Mouse (Mus musculus): Measurements from ENCODE around the gene Cutc. TPM values are rescaled to one million over a fixed set of nuclear protein-coding genes. Genes with fewer than 3 reads are reported as not detected.

The Cutc gene
- polyA plus RNA-seq, 2 experiments, result 6.7 to 9.7 TPM

- H3K27ac ChIP-seq, result no peak overlapping the region
Observed at GRCm38 (mm10) chr19:43724194-43724593, 28.6 kb upstream of the Cutc start.

GRCm38 (mm10) chr19:43724821-43725220, 28.0 kb upstream of the Cutc start:
- no peak for ATAC-seq (ENCODE audit: insufficient read depth)
- H3K27me3 ChIP-seq (ENCODE audit: control insufficient read depth, insufficient read depth, low read length), result no peaks in the 10 kb centered on the region
- 77% methylated on average over 7 of the region's 7 CpGs for WGBS (ENCODE audit: insufficient replicate concordance)
- no peak overlapping the region for H3K9ac ChIP-seq (replicated peaks)
- DNase-seq (ENCODE audit: low read depth in 3 of 3, low spot score in 3 of 3), result no peak
- H3K36me3 ChIP-seq (replicated peaks; ENCODE audit: control insufficient read depth, insufficient read depth, low read depth), result no peaks in the 10 kb centered on the region
- peaks cover 3 to 4% of the 10 kb centered on the region in 2 experiments; a peak in 2 of 4 replicates for H3K4me1 ChIP-seq (replicated peaks; ENCODE audit: control insufficient read depth in 2 of 2, insufficient read depth in 2 of 2, low read length in 1 of 2)
- no peak for TF ChIP-seq EP300 (IDR thresholded peaks at IDR 0.05; ENCODE audit: low read depth)
- no peak for TF ChIP-seq CTCF (IDR thresholded peaks at IDR 0.05; ENCODE audit: low read depth)
- no peak overlapping the region for H3K4me2 ChIP-seq (ENCODE audit: low read depth)
- no peak overlapping the region for H3K27ac ChIP-seq
- H3K4me3 ChIP-seq (ENCODE audit: insufficient read depth in 1 of 2, low read depth in 2 of 2, low read length in 2 of 2), result no peak overlapping the region
- H3K9me3 ChIP-seq (ENCODE audit: control insufficient read depth, low read length), result no peaks in the 10 kb centered on the region

More at GRCm38 (mm10) chr19:43724194-43724593, 28.6 kb upstream of the Cutc start:
- Histone ChIP-seq H3K36me3 (replicated peaks; ENCODE audit: control insufficient read depth, insufficient read depth, low read depth) (no peaks in the 10 kb centered on the region), H3K4me2 (ENCODE audit: low read depth) (no peak overlapping the region), H3K9me3 (ENCODE audit: control insufficient read depth, low read length) (no peaks in the 10 kb centered on the region), H3K4me3 (ENCODE audit: insufficient read depth in 1 of 2, low read depth in 2 of 2, low read length in 2 of 2) (no peak overlapping the region), H3K9ac (replicated peaks) (no peak overlapping the region), H3K27me3 (ENCODE audit: control insufficient read depth, insufficient read depth, low read length) (no peaks in the 10 kb centered on the region), H3K4me1 (replicated peaks; ENCODE audit: control insufficient read depth in 2 of 2, insufficient read depth in 2 of 2, low read length in 1 of 2) (peaks cover 3 to 4% of the 10 kb centered on the region in 2 experiments; a peak in 2 of 4 replicates)
- DNase-seq (ENCODE audit: low read depth in 3 of 3, low spot score in 3 of 3) (no peak), ATAC-seq (ENCODE audit: insufficient read depth) (no peak)
- TF ChIP-seq EP300 (IDR thresholded peaks at IDR 0.05; ENCODE audit: low read depth), result no peak
- no peak for TF ChIP-seq CTCF (IDR thresholded peaks at IDR 0.05; ENCODE audit: low read depth)
- 84% methylated on average over 20 of the region's 20 CpGs for WGBS (ENCODE audit: insufficient replicate concordance)

- H3K4me3 ChIP-seq (ENCODE audit: insufficient read depth in 1 of 2, low read depth in 2 of 2, low read length in 2 of 2), result no peak overlapping the region
- no peak overlapping the region for H3K4me2 ChIP-seq (ENCODE audit: low read depth)
- no peaks in the 10 kb centered on the region for H3K9me3 ChIP-seq (ENCODE audit: control insufficient read depth, low read length)
- H3K27me3 ChIP-seq (ENCODE audit: control insufficient read depth, insufficient read depth, low read length), result no peaks in the 10 kb centered on the region
- peaks cover 3 to 4% of the 10 kb centered on the region in 2 experiments; a peak in 2 of 4 replicates for H3K4me1 ChIP-seq (replicated peaks; ENCODE audit: control insufficient read depth in 2 of 2, insufficient read depth in 2 of 2, low read length in 1 of 2)
- TF ChIP-seq CTCF (IDR thresholded peaks at IDR 0.05; ENCODE audit: low read depth) (no peak), EP300 (IDR thresholded peaks at IDR 0.05; ENCODE audit: low read depth) (no peak)
- WGBS (ENCODE audit: insufficient replicate concordance), result 70% methylated on average over 15 of the region's 15 CpGs
- H3K9ac ChIP-seq (replicated peaks), result no peak overlapping the region
- ATAC-seq (ENCODE audit: insufficient read depth), result no peak
- no peaks in the 10 kb centered on the region for H3K36me3 ChIP-seq (replicated peaks; ENCODE audit: control insufficient read depth, insufficient read depth, low read depth)
- no peak overlapping the region for H3K27ac ChIP-seq
- DNase-seq (ENCODE audit: low read depth in 3 of 3, low spot score in 3 of 3), result peak in 1 of 3 experiments; percentile 30
Observed at GRCm38 (mm10) chr19:43726510-43727146, 26.2 kb upstream of the Cutc start.

- peaks cover 3 to 4% of the 10 kb centered on the region in 2 experiments; a peak in 1 of 4 replicates for H3K4me1 ChIP-seq (replicated peaks; ENCODE audit: control insufficient read depth in 2 of 2, insufficient read depth in 2 of 2, low read length in 1 of 2)
- no peak overlapping the region for H3K4me3 ChIP-seq (ENCODE audit: insufficient read depth in 1 of 2, low read depth in 2 of 2, low read length in 2 of 2)
- H3K27ac ChIP-seq, result no peak overlapping the region
- H3K27me3 ChIP-seq (ENCODE audit: control insufficient read depth, insufficient read depth, low read length), result no peaks in the 10 kb centered on the region
- H3K9me3 ChIP-seq (ENCODE audit: control insufficient read depth, low read length), result no peaks in the 10 kb centered on the region
- DNase-seq (ENCODE audit: low read depth in 3 of 3, low spot score in 3 of 3) (no peak), ATAC-seq (ENCODE audit: insufficient read depth) (no peak)
- no peak overlapping the region; the same call in 1 of the 2 replicates for H3K4me2 ChIP-seq (ENCODE audit: low read depth)
- H3K36me3 ChIP-seq (replicated peaks; ENCODE audit: control insufficient read depth, insufficient read depth, low read depth), result peaks cover 6% of the 10 kb centered on the region
- WGBS (ENCODE audit: insufficient replicate concordance), result 54% methylated on average over 22 of the region's 22 CpGs
- H3K9ac ChIP-seq (replicated peaks), result no peak overlapping the region
- TF ChIP-seq CTCF (IDR thresholded peaks at IDR 0.05; ENCODE audit: low read depth) (no peak), EP300 (IDR thresholded peaks at IDR 0.05; ENCODE audit: low read depth) (no peak)
Observed at GRCm38 (mm10) chr19:43729296-43730036, 23.3 kb upstream of the Cutc start.

GRCm38 (mm10) chr19:43730037-43730428, 22.8 kb upstream of the Cutc start:
- no peak overlapping the region for H3K4me3 ChIP-seq (ENCODE audit: insufficient read depth in 1 of 2, low read depth in 2 of 2, low read length in 2 of 2)
- H3K9me3 ChIP-seq (ENCODE audit: control insufficient read depth, low read length), result no peaks in the 10 kb centered on the region
- no peak overlapping the region for H3K9ac ChIP-seq (replicated peaks)
- ATAC-seq (ENCODE audit: insufficient read depth) (no peak), DNase-seq (ENCODE audit: low read depth in 3 of 3, low spot score in 3 of 3) (no peak)
- H3K4me2 ChIP-seq (ENCODE audit: low read depth), result no peak overlapping the region; the same call in 1 of the 2 replicates
- peaks cover 3 to 4% of the 10 kb centered on the region in 2 experiments; a peak in 1 of 4 replicates for H3K4me1 ChIP-seq (replicated peaks; ENCODE audit: control insufficient read depth in 2 of 2, insufficient read depth in 2 of 2, low read length in 1 of 2)
- TF ChIP-seq CTCF (IDR thresholded peaks at IDR 0.05; ENCODE audit: low read depth), result no peak
- H3K36me3 ChIP-seq (replicated peaks; ENCODE audit: control insufficient read depth, insufficient read depth, low read depth), result peaks cover 6% of the 10 kb centered on the region
- 63% methylated on average over 8 of the region's 8 CpGs for WGBS (ENCODE audit: insufficient replicate concordance)
- H3K27me3 ChIP-seq (ENCODE audit: control insufficient read depth, insufficient read depth, low read length), result no peaks in the 10 kb centered on the region
- H3K27ac ChIP-seq, result no peak overlapping the region
